Mouse (Mus musculus) CH12.LX (cell line): ENCODE data around the gene Col6a6. TPM values are rescaled to one million over a fixed set of nuclear protein-coding genes. Genes with fewer than 3 reads are reported as not detected.

Experiments
- DNase-seq: peaks from one replicate; pipeline ENCODE4 v3.0.0-alpha.2; 2013; ENCODE audit errors: extremely low read depth
- H3K27ac ChIP-seq: 2 replicates; pipeline ENCODE4 v1.5.1; 2012; ENCODE audit warnings: low read depth, mild to moderate bottlenecking, control low read depth, moderate library complexity; ENCODE audit not compliant: insufficient read depth
- H3K27me3 ChIP-seq: replicated peaks from 2 replicates; pipeline ENCODE3; 2012; ENCODE audit warnings: inconsistent platforms
- H3K36me3 ChIP-seq, 2 experiments: replicated peaks in 1 of 2; 2 replicates each; pipeline versions ENCODE3 to v1.6.1; 2012; ENCODE audit warnings: inconsistent platforms in 1 of 2, low read length in 1 of 2, mild to moderate bottlenecking in 1 of 2, mixed read lengths in 1 of 2, moderate library complexity in 1 of 2; ENCODE audit not compliant: control insufficient read depth in 1 of 2, insufficient read depth in 1 of 2
- H3K4me1 ChIP-seq, 2 experiments: 2 replicates each; pipeline ENCODE4 v1.6.1; 2012; ENCODE audit warnings: inconsistent platforms in 1 of 2, moderate library complexity in 1 of 2; ENCODE audit not compliant: insufficient read depth in 2 of 2, control insufficient read depth in 1 of 2
- H3K4me2 ChIP-seq: 2 replicates; pipeline ENCODE4 v1.6.1; 2012; ENCODE audit warnings: low read depth, mild to moderate bottlenecking, control low read depth; ENCODE audit not compliant: poor library complexity, insufficient read depth, severe bottlenecking
- H3K4me3 ChIP-seq, 3 experiments: fragments of 150-350 bp in 1 of 3; sonication (generic) in 1 of 3; replicated peaks in 1 of 3; 2 replicates each; pipeline versions ENCODE3 to v1.5.1; 2011 to 2012; ENCODE audit warnings: low read depth in 2 of 3, low read length in 2 of 3, mild to moderate bottlenecking in 2 of 3, moderate library complexity in 2 of 3, control low read depth in 1 of 3, improper control_type of control experiment in 1 of 3, inconsistent platforms in 1 of 3, mixed read lengths in 1 of 3; ENCODE audit not compliant: poor library complexity in 1 of 3
- H3K79me2 ChIP-seq: replicated peaks from 2 replicates; pipeline ENCODE4 v1.6.1; 2012; ENCODE audit warnings: mild to moderate bottlenecking, moderate library complexity; ENCODE audit not compliant: control insufficient read depth, poor library complexity, insufficient read depth, severe bottlenecking; ENCODE audit errors: extremely low read depth
- H3K9ac ChIP-seq: 2 replicates; pipeline ENCODE4 v1.6.1; 2012; ENCODE audit warnings: low read depth, mild to moderate bottlenecking, control low read depth, moderate library complexity; ENCODE audit not compliant: insufficient read depth
- H3K9me3 ChIP-seq: replicated peaks from 2 replicates; pipeline ENCODE3; 2012; ENCODE audit warnings: low read length, inconsistent platforms, mixed read lengths
- BHLHE40 ChIP-seq: IDR thresholded peaks from 2 replicates; pipeline ENCODE4 v1.6.1; 2011; ENCODE audit warnings: mild to moderate bottlenecking, low read depth, low read length, improper control_type of control experiment
- CHD1 ChIP-seq: IDR thresholded peaks from 2 replicates; pipeline ENCODE4 v1.6.1; 2012; ENCODE audit warnings: low read depth, low read length, improper control_type of control experiment, inconsistent platforms
- CHD2 ChIP-seq: IDR thresholded peaks from 2 replicates; pipeline ENCODE4 v1.6.1; 2011; ENCODE audit warnings: low read length, improper control_type of control experiment
- CTCF ChIP-seq, 2 experiments: IDR thresholded peaks in 1 of 2; conservative IDR thresholded peaks in 1 of 2; 2 replicates each; pipeline ENCODE4 v1.5.1; 2011 to 2012; ENCODE audit warnings: low read depth in 2 of 2, low read length in 2 of 2, improper control_type of control experiment in 1 of 2, inconsistent platforms in 1 of 2, mild to moderate bottlenecking in 1 of 2, moderate library complexity in 1 of 2
- ELF1 ChIP-seq: IDR thresholded peaks from 2 replicates; pipeline ENCODE4 v1.6.1; 2014; ENCODE audit warnings: low read depth, mild to moderate bottlenecking, inconsistent platforms, low read length, improper control_type of control experiment
- ETS1 ChIP-seq: conservative IDR thresholded peaks from 2 replicates; pipeline ENCODE4 v1.6.1; 2012; ENCODE audit warnings: low read depth, mild to moderate bottlenecking, inconsistent platforms, low read length, improper control_type of control experiment, moderate library complexity
- GABPA ChIP-seq: IDR thresholded peaks from 2 replicates; pipeline ENCODE4 v1.6.1; 2012; ENCODE audit warnings: low read depth, low read length, improper control_type of control experiment, inconsistent platforms; ENCODE audit not compliant: insufficient replicate concordance
- HCFC1 ChIP-seq: IDR thresholded peaks from 2 replicates; pipeline ENCODE4 v1.6.1; 2012; ENCODE audit warnings: low read depth, mild to moderate bottlenecking, inconsistent platforms, low read length, improper control_type of control experiment
- IRF4 ChIP-seq: IDR thresholded peaks from 2 replicates; pipeline ENCODE4 v1.6.1; 2014; ENCODE audit warnings: low read depth, mild to moderate bottlenecking, inconsistent platforms, low read length, improper control_type of control experiment
- MAX ChIP-seq: IDR thresholded peaks from 2 replicates; pipeline ENCODE4 v1.6.1; 2011; ENCODE audit warnings: low read length, improper control_type of control experiment
- MXI1 ChIP-seq: IDR thresholded peaks from 2 replicates; pipeline ENCODE4 v1.6.1; 2011; ENCODE audit warnings: mild to moderate bottlenecking, low read depth, low read length, improper control_type of control experiment
- NRF1 ChIP-seq: IDR thresholded peaks from 2 replicates; pipeline ENCODE4 v1.6.1; 2014; ENCODE audit warnings: low read depth, mild to moderate bottlenecking, inconsistent platforms, low read length, improper control_type of control experiment, moderate library complexity
- POLR2A ChIP-seq: IDR thresholded peaks from 2 replicates; pipeline ENCODE4 v1.6.1; 2011; ENCODE audit warnings: low read depth, mild to moderate bottlenecking, improper control_type of control experiment, low read length
- RAD21 ChIP-seq: IDR thresholded peaks from 2 replicates; pipeline ENCODE4 v1.6.1; 2011; ENCODE audit warnings: low read depth, mild to moderate bottlenecking, low read length, improper control_type of control experiment, moderate library complexity
- SMC3 ChIP-seq: IDR thresholded peaks from 2 replicates; pipeline ENCODE4 v1.6.1; 2011; ENCODE audit warnings: low read depth, low read length, improper control_type of control experiment
- TCF12 ChIP-seq: IDR thresholded peaks from 2 replicates; pipeline ENCODE4 v1.6.1; 2014; ENCODE audit warnings: low read depth, mild to moderate bottlenecking, inconsistent platforms, low read length, improper control_type of control experiment
- USF2 ChIP-seq: conservative IDR thresholded peaks from 2 replicates; pipeline ENCODE4 v1.6.1; 2011; ENCODE audit warnings: low read depth, low read length, improper control_type of control experiment
- ZMIZ1 ChIP-seq: IDR thresholded peaks from 2 replicates; pipeline ENCODE4 v1.6.1; 2012; ENCODE audit warnings: low read depth, mild to moderate bottlenecking, inconsistent platforms, low read length, improper control_type of control experiment
- ZNF384 ChIP-seq: IDR thresholded peaks from 2 replicates; pipeline ENCODE4 v1.6.1; 2012; ENCODE audit warnings: low read depth, low read length, improper control_type of control experiment, inconsistent platforms
- dilution Hi-C: fragments of 300-500 bp; cut with MboI; formaldehyde crosslinking; loops from 2 replicates; pipeline ENCODE4 v1.14.3; 2020; ENCODE audit warnings: low sequenced_read_pairs; ENCODE audit not compliant: extremely low pct_unique_long_range_greater_than_20kb, extremely low pct_ligation_motif_present
- in situ Hi-C: fragments of 300-500 bp; cut with MboI; formaldehyde crosslinking; loops from 3 replicates; pipeline ENCODE4 v1.14.3; 2019; ENCODE audit warnings: low sequenced_read_pairs, low pct_ligation_motif_present, low pct_unique_long_range_greater_than_20kb, mixed read lengths
- polyA plus RNA-seq: library from polyadenylated mRNA; unstranded; fragments of >175 nt; gene quantifications from 2 replicates; pipeline ENCODE4 v1.2.1, GENCODE M21; 2012; ENCODE audit warnings: low read depth; ENCODE audit not compliant: insufficient read length
- total RNA-seq, 2 experiments: library from RNA; depleted of rRNA; stranded (reverse); fragments of 300-350 nt in 1 of 2; fragments of >200 nt in 1 of 2; gene quantifications; 2 replicates each; pipeline ENCODE4 v1.2.3; 2012 to 2014

The Col6a6 gene
- total and polyA plus RNA-seq, 3 experiments, result not detected

- H3K4me2 ChIP-seq, result no peak overlapping the region
- H3K4me3 ChIP-seq, result no peak overlapping the region
- H3K4me1 ChIP-seq, result no peaks in the 10 kb centered on the region
- dilution Hi-C loops, result no loop called here
- H3K9ac ChIP-seq, result no peak overlapping the region
- no peak for DNase-seq
- H3K27ac ChIP-seq, result no peak overlapping the region
- H3K36me3 ChIP-seq, result peaks cover 53 to 89% of the 10 kb centered on the region in 2 experiments
- in situ Hi-C loops, result no loop called here
- no peaks in the 10 kb centered on the region for H3K27me3 ChIP-seq
- no peak for TF ChIP-seq USF2
- TF ChIP-seq BHLHE40, result no peak
- no peak for TF ChIP-seq NRF1
- no peak for TF ChIP-seq CHD1
- no peak for TF ChIP-seq SMC3
- no peak for TF ChIP-seq RAD21
- TF ChIP-seq HCFC1, result no peak
- H3K79me2 ChIP-seq, result no peaks in the 10 kb centered on the region
- H3K9me3 ChIP-seq, result no peaks in the 10 kb centered on the region
These were observed 155.9 kb downstream of the Col6a6 start for GRCm38 (mm10) chr9:105672032-105672431.

- H3K4me3 ChIP-seq, result no peak overlapping the region
- H3K36me3 ChIP-seq, result peaks cover 46 to 87% of the 10 kb centered on the region in 2 experiments
- dilution Hi-C loops (no loop called here), in situ Hi-C loops (no loop called here)
- H3K4me2 ChIP-seq, result no peak overlapping the region
- no peak overlapping the region for H3K9ac ChIP-seq
- no peak for DNase-seq
- TF ChIP-seq POLR2A (no peak), HCFC1 (no peak)
- H3K9me3 ChIP-seq, result no peaks in the 10 kb centered on the region
- no peaks in the 10 kb centered on the region for H3K27me3 ChIP-seq
- no peak overlapping the region for H3K27ac ChIP-seq
- H3K79me2 ChIP-seq, result no peaks in the 10 kb centered on the region
- H3K4me1 ChIP-seq, result no peaks in the 10 kb centered on the region
These were observed 157.0 kb downstream of the Col6a6 start for GRCm38 (mm10) chr9:105670916-105671315.

DNA sequence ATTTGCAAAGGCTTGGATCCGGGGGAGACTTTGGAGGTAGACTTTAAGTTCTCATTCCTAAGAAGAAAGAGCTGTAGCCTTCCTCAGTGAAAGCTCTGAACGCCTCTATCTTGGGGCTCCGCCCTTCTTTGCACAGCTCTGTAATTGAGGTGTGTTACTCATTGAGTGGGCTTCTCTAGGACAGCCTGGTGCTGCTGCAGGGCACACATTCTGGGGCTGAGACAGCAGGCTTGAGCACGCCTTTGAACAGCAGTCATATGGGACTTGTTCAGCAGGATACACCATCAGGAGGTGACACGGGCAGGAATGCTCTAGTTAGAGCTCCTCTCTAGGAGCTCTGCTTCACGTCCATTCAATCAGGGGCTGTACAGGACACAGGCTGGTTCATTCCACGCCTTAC, 162.7 kb downstream of the Col6a6 start:
- no peak overlapping the region for H3K4me3 ChIP-seq
- TF ChIP-seq CHD2 (no peak), MXI1 (no peak), ETS1 (no peak), ZMIZ1 (no peak), MAX (no peak), CTCF (conservative IDR thresholded peaks at IDR 0.05 in 1 of 2, IDR thresholded peaks at IDR 0.05 in 1 of 2; ENCODE audit: low read depth in 2 of 2, low read length in 2 of 2) (no peak), GABPA (no peak), IRF4 (no peak), USF2 (no peak), BHLHE40 (no peak), TCF12 (no peak), ELF1 (no peak), SMC3 (no peak), ZNF384 (no peak), POLR2A (no peak)
- TF ChIP-seq, all 38 proteins: peak for 0
- no peak overlapping the region for H3K4me2 ChIP-seq
- in situ Hi-C loops (no loop called here), dilution Hi-C loops (no loop called here)
- H3K79me2 ChIP-seq, result no peaks in the 10 kb centered on the region
- no peak for DNase-seq
- H3K4me1 ChIP-seq, result no peaks in the 10 kb centered on the region
- no peaks in the 10 kb centered on the region for H3K27me3 ChIP-seq
- no peaks in the 10 kb centered on the region for H3K9me3 ChIP-seq
- no peak overlapping the region for H3K9ac ChIP-seq
- H3K36me3 ChIP-seq, result peaks cover 63 to 91% of the 10 kb centered on the region in 2 experiments
- H3K27ac ChIP-seq, result no peak overlapping the region
